ENCODE assay signal across 16 mouse cellular contexts in the genomic region with DNA sequence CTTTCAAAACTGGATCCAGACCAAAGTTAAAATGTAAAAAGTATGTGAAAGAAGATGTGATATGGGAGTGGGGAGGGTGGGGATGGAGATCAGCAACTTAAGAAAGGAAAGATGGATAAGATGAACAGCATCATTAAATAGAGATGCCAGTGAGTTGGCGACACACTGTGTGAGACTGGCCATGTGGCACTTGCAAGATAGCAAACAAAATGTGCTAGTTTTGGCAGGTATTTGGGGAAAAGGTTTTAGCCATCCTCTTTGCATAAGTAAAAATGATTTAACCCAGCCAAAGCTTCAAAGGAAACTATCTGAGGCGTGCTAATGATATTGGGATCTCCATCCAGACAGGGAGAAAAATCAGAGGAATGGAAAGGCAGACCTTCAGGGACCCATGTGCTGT.
"Had no signal": no experiment of that assay in that cellular context is flagged by ENCODE, and none has a peak within 500 bp of the region (broad histone marks: within the 10 kb centered on the region; RNA-seq: fewer than 3 reads in every experiment).

No protein-coding gene starts in this region.

- H3K27me3 ChIP-seq: midbrain, embryonic 12.5 days; neural tube, embryonic 13.5 days; neural tube, embryonic 15.5 days; stomach, embryonic 15.5 days had no signal

- H3K36me3 ChIP-seq: midbrain, embryonic 10.5 days; midbrain, embryonic 12.5 days; neural tube, embryonic 13.5 days; neural tube, embryonic 15.5 days; stomach, embryonic 15.5 days had no signal

- ATAC-seq: midbrain, embryonic 16.5 days had no signal

- H3K4me2 ChIP-seq: lung, embryonic 14.5 days; midbrain, embryonic 12.5 days; neural tube, embryonic 13.5 days; neural tube, embryonic 15.5 days; stomach, embryonic 15.5 days had no signal

- DNase-seq: lung, adult 18-20 months; lung, embryonic 14.5 days; lung, postnatal 10 days; lung, postnatal 4 days; right cerebral cortex, postnatal 14 days; thymus, adult 18-20 months; thymus, postnatal 14 days; thymus, postnatal 36 days had no signal

- H3K9me3 ChIP-seq: midbrain, embryonic 10.5 days; midbrain, embryonic 12.5 days; neural tube, embryonic 13.5 days; neural tube, embryonic 15.5 days; stomach, embryonic 15.5 days had no signal

- H3K4me1 ChIP-seq: stomach, embryonic 15.5 days had no signal

- H3K27ac ChIP-seq: midbrain, embryonic 10.5 days; midbrain, embryonic 12.5 days; neural tube, embryonic 13.5 days; neural tube, embryonic 15.5 days; stomach, embryonic 15.5 days; stomach, postnatal 0 days had no signal

- H3K9ac ChIP-seq: lung, embryonic 14.5 days; midbrain, embryonic 12.5 days; neural tube, embryonic 13.5 days; neural tube, embryonic 15.5 days; stomach, embryonic 15.5 days had no signal

- H3K4me3 ChIP-seq: midbrain, embryonic 10.5 days; midbrain, embryonic 12.5 days; myocyte; neural tube, embryonic 13.5 days; neural tube, embryonic 15.5 days; stomach, embryonic 15.5 days had no signal
